Mouse (Mus musculus) midbrain, embryonic 15.5 days (tissue): Measurements from ENCODE around the gene Prrxl1. TPM values are rescaled to one million over a fixed set of nuclear protein-coding genes. Genes with fewer than 3 reads are reported as not detected.

Experiments
- ATAC-seq: fragments of 200-750 bp; cut with Nextera tagmentation; replicated peaks from 2 replicates; pipeline ENCODE4 v1.8.0; 2017; ENCODE audit warnings: moderate TSS enrichment
- H3K27ac ChIP-seq: fragments of 300-500 bp; sonication (generic); 2 replicates; pipeline ENCODE4 v1.5.1; 2015; ENCODE audit warnings: mild to moderate bottlenecking, inconsistent platforms
- H3K27me3 ChIP-seq: fragments of 300-500 bp; sonication (generic); replicated peaks from 2 replicates; pipeline ENCODE4 v1.6.1; 2015; ENCODE audit warnings: inconsistent platforms
- H3K36me3 ChIP-seq: fragments of 300-500 bp; sonication (generic); replicated peaks from 2 replicates; pipeline ENCODE4 v1.6.1; 2015; ENCODE audit warnings: inconsistent platforms
- H3K4me1 ChIP-seq: fragments of 300-500 bp; sonication (generic); 2 replicates; pipeline ENCODE4 v1.6.1; 2015; ENCODE audit warnings: inconsistent platforms
- H3K4me2 ChIP-seq: fragments of 300-500 bp; sonication (generic); 2 replicates; pipeline ENCODE4 v1.6.1; 2015; ENCODE audit warnings: inconsistent platforms, mild to moderate bottlenecking, moderate library complexity
- H3K4me3 ChIP-seq: fragments of 300-500 bp; sonication (generic); 2 replicates; pipeline ENCODE4 v1.5.1; 2015; ENCODE audit warnings: mild to moderate bottlenecking, inconsistent platforms
- H3K9ac ChIP-seq: fragments of 300-500 bp; sonication (generic); 2 replicates; pipeline ENCODE4 v1.6.1; 2015; ENCODE audit warnings: mild to moderate bottlenecking, inconsistent platforms
- H3K9me3 ChIP-seq: fragments of 300-500 bp; sonication (generic); 2 replicates; pipeline ENCODE4 v1.6.1; 2016; ENCODE audit warnings: inconsistent platforms
- WGBS: fragments of 180-500 bp; shearing (Covaris S2); methylation state at CpG from one replicate; pipeline ENCODE4 v1.1.7; 2015; ENCODE audit warnings: mixed read lengths; 5-methylcytosine and 5-hydroxymethylcytosine counted together
- polyA plus RNA-seq: library from polyadenylated mRNA; unstranded; fragments of >200 nt; fragmentation: Nextera tagmentation; extraction: Ambion mirVana; gene quantifications from 2 replicates; pipeline ENCODE4 v1.2.1, GENCODE M21; 2015

Prrxl1 gene
- 2.0 and 2.9 TPM in 2 replicates for polyA plus RNA-seq

GRCm38 (mm10) chr14:32599290-32600041 is at the start of gene Prrxl1:
Gene Prrxl1 (plus strand): TSS chr14:32599407.
- ATAC-seq, result peak; percentile 63
- Histone ChIP-seq H3K36me3 (no peaks in the 10 kb centered on the region), H3K4me3 (peak within 1 kb of the TSS; percentile 36), H3K9ac (no peak within 1 kb of the TSS; the same call in 1 of the 2 replicates), H3K4me2 (peak within 1 kb of the TSS; percentile 67), H3K27me3 (peaks cover 74% of the 10 kb centered on the region), H3K4me1 (peaks cover 36% of the 10 kb centered on the region), H3K9me3 (no peaks in the 10 kb centered on the region), H3K27ac (no peak within 1 kb of the TSS)
- under 1% methylated on average over 53 of the region's 53 CpGs for WGBS

GRCm38 (mm10) chr14:32551854-32552253 is 47.4 kb upstream of the Prrxl1 start:
- no peaks in the 10 kb centered on the region for H3K27me3 ChIP-seq
- H3K9ac ChIP-seq, result no peak overlapping the region
- no peaks in the 10 kb centered on the region for H3K4me1 ChIP-seq
- H3K4me2 ChIP-seq, result no peak overlapping the region
- no peak for ATAC-seq
- H3K9me3 ChIP-seq, result no peaks in the 10 kb centered on the region
- H3K4me3 ChIP-seq, result no peak overlapping the region
- WGBS, result 74% methylated on average over 5 of the region's 5 CpGs
- no peak overlapping the region for H3K27ac ChIP-seq
- 0 out of 2 replicates have a peak, but pooled peaks cover 4% of the 10 kb centered on the region for H3K36me3 ChIP-seq

GRCm38 (mm10) chr14:32553198-32553903 is 45.9 kb upstream of the Prrxl1 start:
- no peak for ATAC-seq
- Histone ChIP-seq H3K4me1 (no peaks in the 10 kb centered on the region), H3K4me2 (no peak overlapping the region), H3K9me3 (no peaks in the 10 kb centered on the region), H3K27me3 (no peaks in the 10 kb centered on the region), H3K27ac (no peak overlapping the region), H3K9ac (no peak overlapping the region), H3K4me3 (no peak overlapping the region), H3K36me3 (0 out of 2 replicates have a peak, but pooled peaks cover 4% of the 10 kb centered on the region)
- WGBS, result 70% methylated on average over 10 of the region's 10 CpGs

- ATAC-seq, result no peak
- H3K27me3 ChIP-seq, result no peaks in the 10 kb centered on the region
- H3K27ac ChIP-seq, result no peak overlapping the region
- no peaks in the 10 kb centered on the region for H3K4me1 ChIP-seq
- 81% methylated on average over 8 of the region's 8 CpGs for WGBS
- H3K36me3 ChIP-seq, result 0 out of 2 replicates have a peak, but pooled peaks cover 6% of the 10 kb centered on the region
- H3K4me2 ChIP-seq, result no peak overlapping the region
- H3K9ac ChIP-seq, result no peak overlapping the region
- H3K9me3 ChIP-seq, result no peaks in the 10 kb centered on the region
- H3K4me3 ChIP-seq, result no peak overlapping the region
Observed at GRCm38 (mm10) chr14:32554860-32555526, 44.2 kb upstream of the Prrxl1 start.

GRCm38 (mm10) chr14:32561428-32561827 is 37.8 kb upstream of the Prrxl1 start:
- Histone ChIP-seq H3K4me2 (no peak overlapping the region), H3K4me1 (no peaks in the 10 kb centered on the region), H3K27ac (no peak overlapping the region), H3K4me3 (no peak overlapping the region), H3K9me3 (no peaks in the 10 kb centered on the region), H3K27me3 (no peaks in the 10 kb centered on the region), H3K36me3 (peaks cover 23% of the 10 kb centered on the region), H3K9ac (no peak overlapping the region)
- WGBS, result 99% methylated on average over 3 of the region's 3 CpGs
- no peak for ATAC-seq

- H3K36me3 ChIP-seq, result peaks cover 44% of the 10 kb centered on the region
- no peak for ATAC-seq
- WGBS, result 78% methylated on average over 6 of the region's 6 CpGs
- H3K4me2 ChIP-seq, result no peak overlapping the region
- H3K9me3 ChIP-seq, result no peaks in the 10 kb centered on the region
- no peaks in the 10 kb centered on the region for H3K4me1 ChIP-seq
- no peaks in the 10 kb centered on the region for H3K27me3 ChIP-seq
- no peak overlapping the region for H3K9ac ChIP-seq
- H3K27ac ChIP-seq, result no peak overlapping the region
- H3K4me3 ChIP-seq, result no peak overlapping the region
Observed at GRCm38 (mm10) chr14:32563661-32564060, 35.5 kb upstream of the Prrxl1 start.

- Histone ChIP-seq H3K9me3 (no peaks in the 10 kb centered on the region), H3K9ac (no peak overlapping the region), H3K27me3 (no peaks in the 10 kb centered on the region), H3K36me3 (peaks cover 33% of the 10 kb centered on the region), H3K4me2 (no peak overlapping the region), H3K4me3 (no peak overlapping the region), H3K4me1 (no peaks in the 10 kb centered on the region), H3K27ac (no peak overlapping the region)
- WGBS, result 47% methylated on average over 8 of the region's 8 CpGs
- ATAC-seq, result no peak
Observed at GRCm38 (mm10) chr14:32572519-32572918, 26.7 kb upstream of the Prrxl1 start.

- Histone ChIP-seq H3K27me3 (no peaks in the 10 kb centered on the region), H3K4me1 (no peaks in the 10 kb centered on the region), H3K9me3 (no peaks in the 10 kb centered on the region), H3K4me2 (no peak overlapping the region), H3K27ac (no peak overlapping the region), H3K9ac (no peak overlapping the region), H3K4me3 (no peak overlapping the region), H3K36me3 (peaks cover 17% of the 10 kb centered on the region; the same call in 1 of the 2 replicates)
- WGBS, result 90% methylated on average over 2 of the region's 2 CpGs
- ATAC-seq, result no peak
Observed at GRCm38 (mm10) chr14:32578420-32578819, 20.8 kb upstream of the Prrxl1 start.

GRCm38 (mm10) chr14:32583696-32584095 is 15.5 kb upstream of the Prrxl1 start:
- Histone ChIP-seq H3K9me3 (no peaks in the 10 kb centered on the region), H3K36me3 (no peaks in the 10 kb centered on the region), H3K4me1 (no peaks in the 10 kb centered on the region), H3K27me3 (no peaks in the 10 kb centered on the region), H3K9ac (no peak overlapping the region), H3K27ac (no peak overlapping the region), H3K4me3 (no peak overlapping the region), H3K4me2 (no peak overlapping the region)
- WGBS, result 92% methylated on average over 9 of the region's 9 CpGs
- no peak for ATAC-seq

GRCm38 (mm10) chr14:32587013-32587784 is 12.0 kb upstream of the Prrxl1 start:
- no peaks in the 10 kb centered on the region for H3K9me3 ChIP-seq
- no peaks in the 10 kb centered on the region for H3K36me3 ChIP-seq
- no peak overlapping the region for H3K9ac ChIP-seq
- no peaks in the 10 kb centered on the region for H3K4me1 ChIP-seq
- no peaks in the 10 kb centered on the region for H3K27me3 ChIP-seq
- H3K4me2 ChIP-seq, result no peak overlapping the region
- H3K27ac ChIP-seq, result no peak overlapping the region
- no peak overlapping the region for H3K4me3 ChIP-seq
- 12% methylated on average over 10 of the region's 10 CpGs for WGBS
- ATAC-seq, result peak; percentile 68

- no peak overlapping the region for H3K27ac ChIP-seq
- H3K27me3 ChIP-seq, result peaks cover 18% of the 10 kb centered on the region
- WGBS, result 69% methylated on average over 3 of the region's 3 CpGs
- no peak overlapping the region for H3K9ac ChIP-seq
- ATAC-seq, result no peak
- no peak overlapping the region for H3K4me2 ChIP-seq
- no peaks in the 10 kb centered on the region for H3K9me3 ChIP-seq
- no peak overlapping the region for H3K4me3 ChIP-seq
- no peaks in the 10 kb centered on the region for H3K4me1 ChIP-seq
- no peaks in the 10 kb centered on the region for H3K36me3 ChIP-seq
Observed at GRCm38 (mm10) chr14:32590377-32590776, 8.8 kb upstream of the Prrxl1 start.
